Mouse (Mus musculus) activated CD4-positive, CD25-positive, alpha-beta regulatory T cell, adult 4 months (primary cell): ENCODE results near the gene Nr1h5. TPM values are rescaled to one million over a fixed set of nuclear protein-coding genes. Genes with fewer than 3 reads are reported as not detected.
A peak's percentile ranks its signal among the peaks of the same experiment; 100 is the strongest.

Experiments
- ATAC-seq: one replicate; pipeline ENCODE4 v1.8.0; 2017
- polyA plus RNA-seq, 2 experiments: library from polyadenylated mRNA; unstranded; fragments of 100-300 nt; shearing (Covaris generic); gene quantifications; one replicate each; pipeline ENCODE4 v1.2.1; 2017

Nr1h5 gene
- polyA plus RNA-seq = not detected

DNA sequence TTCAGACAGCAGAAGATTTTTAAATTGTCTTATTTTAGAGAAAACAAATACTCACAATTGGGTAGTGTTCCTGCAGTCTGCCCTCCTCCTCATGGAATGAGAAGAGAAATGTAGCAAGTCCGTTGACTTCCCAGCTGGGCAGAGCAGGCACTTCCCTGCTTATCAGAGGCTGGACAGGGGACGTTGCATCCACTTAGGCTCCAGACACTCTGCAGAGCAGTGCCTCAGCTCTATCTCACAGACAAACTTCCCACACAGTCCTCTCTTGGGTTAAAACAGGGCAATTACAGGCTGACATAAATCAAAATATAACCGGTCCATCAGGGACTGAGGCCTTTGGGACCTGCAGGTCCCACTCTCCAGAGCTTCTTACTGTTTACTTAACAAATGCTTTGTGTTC, at the start of gene Nr1h5:
Nr1h5 (minus strand) TSS at position 101 of the 400 bp plus-strand sequence.
- no peak for ATAC-seq

DNA sequence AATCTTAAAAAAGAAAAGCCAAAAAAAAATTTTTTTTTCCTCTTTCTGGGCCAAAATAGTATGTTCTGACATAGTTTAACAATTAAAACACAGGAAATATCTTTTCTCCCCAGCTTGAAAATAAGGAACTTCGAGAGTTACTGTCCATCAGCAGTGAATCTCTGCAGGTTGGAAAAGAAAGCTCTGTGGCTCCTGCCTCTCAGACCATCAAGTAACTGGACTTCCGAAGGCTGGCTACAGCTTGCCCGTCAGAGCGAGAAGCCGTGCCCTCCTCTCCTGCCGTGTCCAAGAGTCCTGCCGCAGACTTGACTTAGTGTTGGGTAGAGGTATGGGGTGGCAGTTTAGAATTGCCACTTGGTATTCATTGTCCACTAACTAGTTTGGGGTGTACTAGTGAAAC, 37.7 kb upstream of the Nr1h5 start:
- no peak for ATAC-seq

DNA sequence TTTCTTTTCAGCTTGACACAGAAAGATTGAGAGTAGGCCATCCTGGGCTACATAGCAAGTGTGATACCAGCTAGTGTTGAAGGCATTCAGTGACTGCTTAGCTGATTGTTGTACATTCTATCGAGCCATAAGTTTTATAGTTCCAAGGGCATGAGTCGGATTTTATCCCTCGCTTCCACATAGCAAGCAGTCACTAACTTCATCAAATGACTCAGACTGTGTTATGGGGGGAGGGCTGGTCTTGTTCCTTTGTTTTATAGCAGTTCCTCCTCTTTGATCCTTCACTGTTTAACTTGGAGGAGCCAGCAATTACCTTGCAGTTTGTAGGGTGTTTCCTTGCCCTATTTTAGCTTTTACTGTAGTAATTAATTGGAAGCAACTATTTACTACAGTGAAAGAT, 33.7 kb upstream of the Nr1h5 start:
- ATAC-seq = no peak

DNA sequence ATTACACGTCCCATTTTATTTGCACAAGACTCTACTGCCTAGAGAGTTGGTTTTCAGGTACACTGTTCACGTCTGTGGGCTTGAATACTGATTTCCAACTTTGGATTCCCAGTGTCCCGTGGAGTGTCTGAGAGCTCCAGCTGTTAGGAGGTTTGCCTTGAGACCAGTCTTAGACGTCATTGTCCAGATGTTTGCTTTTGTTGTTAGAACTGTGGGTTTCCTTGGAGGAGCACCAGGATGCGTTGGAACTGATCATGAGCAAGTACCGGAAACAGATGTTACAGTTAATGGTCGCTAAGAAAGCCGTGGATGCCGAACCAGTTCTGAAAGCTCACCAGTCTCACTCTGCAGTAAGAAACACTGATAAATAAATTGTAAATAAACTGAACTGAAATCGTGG, 33.1 kb upstream of the Nr1h5 start:
- no peak for ATAC-seq

DNA sequence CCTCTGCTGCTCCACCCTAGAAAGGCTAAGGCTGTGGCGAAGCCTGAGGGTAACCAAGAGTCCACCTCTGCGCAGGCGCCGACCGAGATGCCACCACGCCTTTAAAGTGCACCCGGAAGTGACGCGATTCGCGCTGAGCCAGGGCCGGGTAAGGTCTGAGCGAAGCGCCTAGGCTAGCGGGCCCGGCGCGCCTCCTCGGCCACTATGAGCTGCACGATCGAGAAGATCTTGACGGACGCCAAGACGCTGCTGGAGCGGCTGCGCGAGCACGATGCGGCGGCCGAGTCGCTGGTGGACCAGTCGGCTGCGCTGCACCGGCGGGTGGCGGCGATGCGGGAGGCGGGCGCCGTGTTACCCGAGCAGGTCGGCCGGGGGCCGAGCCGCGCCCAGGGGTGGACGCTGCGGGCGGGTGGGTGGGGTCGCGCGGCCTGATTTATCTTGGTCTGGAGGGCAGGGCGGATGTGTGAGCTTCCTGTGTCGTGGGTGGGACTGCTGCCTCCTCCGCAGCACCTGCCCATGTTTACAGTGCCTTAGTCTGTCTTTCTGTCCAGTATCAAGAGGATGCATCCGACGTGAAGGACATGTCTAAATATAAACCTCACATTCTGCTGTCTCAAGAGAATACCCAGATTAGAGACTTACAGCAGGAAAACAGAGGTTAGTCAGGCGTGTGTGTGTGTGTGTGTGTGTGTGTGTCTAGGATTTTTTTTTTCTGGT, 31.8 kb upstream of the Nr1h5 start, which contains the start of gene Sike1:
Sike1 (plus strand) TSS at position 104 of the 717 bp plus-strand sequence.
- ATAC-seq = peak; percentile 94

DNA sequence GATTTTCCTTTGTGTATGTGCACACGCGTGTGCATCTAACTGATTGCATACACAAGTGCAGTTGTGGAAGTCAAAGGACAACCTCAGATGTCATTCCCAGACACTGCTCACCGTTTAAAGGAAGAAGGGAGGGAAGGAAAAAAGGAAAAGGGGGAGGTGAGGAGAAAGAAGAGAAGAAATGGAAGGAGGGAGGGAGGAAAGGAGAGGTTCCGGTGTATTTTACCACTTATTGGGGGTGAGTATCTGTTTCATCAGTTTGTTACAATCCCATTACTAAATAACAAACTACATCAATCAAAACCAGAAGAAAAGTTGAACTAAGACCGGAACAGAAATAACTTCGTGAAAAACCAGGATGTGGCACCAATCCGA, 31.3 kb upstream of the Nr1h5 start:
- no peak for ATAC-seq

DNA sequence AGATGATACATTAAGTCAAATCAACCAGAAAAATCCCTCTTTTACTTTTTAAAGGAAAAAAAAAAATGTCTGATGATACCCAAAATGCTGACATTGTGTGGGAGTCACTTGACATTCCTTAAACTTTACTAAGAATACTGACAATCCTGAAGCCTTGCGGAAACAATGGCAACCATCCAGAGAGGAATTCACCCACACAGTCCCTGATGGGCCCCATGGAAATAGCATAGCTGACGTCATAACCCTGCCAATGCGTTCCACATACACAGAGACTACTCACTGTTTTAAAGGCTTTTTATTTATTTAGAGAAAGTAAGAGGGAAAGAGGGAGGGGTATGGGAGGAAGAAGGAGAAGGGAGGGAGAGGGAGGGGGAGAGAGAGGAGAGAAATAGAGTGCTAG, 29.0 kb upstream of the Nr1h5 start:
- ATAC-seq = no peak

DNA sequence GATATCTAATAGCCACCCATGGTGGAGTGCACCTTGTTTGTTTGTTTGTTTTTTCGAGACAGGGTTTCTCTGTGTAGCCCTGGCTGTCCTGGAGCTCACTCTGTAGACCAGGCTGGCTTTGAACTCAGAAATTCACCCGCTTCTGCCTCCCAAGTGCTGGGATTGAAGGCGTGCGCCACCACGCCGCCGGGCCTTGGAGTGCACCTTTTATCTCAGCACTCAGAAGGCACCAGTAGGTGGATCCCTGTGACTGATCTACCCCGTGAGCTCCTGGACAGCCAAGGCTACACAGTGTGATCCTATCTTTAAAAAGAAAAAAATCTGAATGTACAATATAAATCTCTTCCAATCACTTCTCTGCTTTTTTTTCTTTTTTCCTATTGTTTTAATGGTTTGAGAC, 27.1 kb upstream of the Nr1h5 start:
- no peak for ATAC-seq

DNA sequence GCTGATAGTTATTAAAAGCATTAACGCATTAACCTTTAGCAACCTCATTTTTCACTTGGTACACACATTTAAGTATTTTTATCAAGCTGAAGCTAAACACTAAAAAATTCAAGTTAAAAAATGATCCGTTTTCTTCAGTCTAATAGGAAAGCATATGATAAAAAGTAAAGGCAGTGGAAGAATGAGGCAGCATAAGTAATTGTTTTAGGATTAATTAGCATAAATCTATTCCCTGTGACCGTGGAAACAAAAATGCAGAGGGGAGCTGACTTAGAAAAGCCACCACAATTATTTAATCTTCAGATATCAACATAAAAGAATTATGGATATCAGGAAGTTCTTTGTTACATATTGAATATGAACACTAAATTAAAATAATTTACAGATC, 16.4 kb upstream of the Nr1h5 start:
- ATAC-seq = no peak

DNA sequence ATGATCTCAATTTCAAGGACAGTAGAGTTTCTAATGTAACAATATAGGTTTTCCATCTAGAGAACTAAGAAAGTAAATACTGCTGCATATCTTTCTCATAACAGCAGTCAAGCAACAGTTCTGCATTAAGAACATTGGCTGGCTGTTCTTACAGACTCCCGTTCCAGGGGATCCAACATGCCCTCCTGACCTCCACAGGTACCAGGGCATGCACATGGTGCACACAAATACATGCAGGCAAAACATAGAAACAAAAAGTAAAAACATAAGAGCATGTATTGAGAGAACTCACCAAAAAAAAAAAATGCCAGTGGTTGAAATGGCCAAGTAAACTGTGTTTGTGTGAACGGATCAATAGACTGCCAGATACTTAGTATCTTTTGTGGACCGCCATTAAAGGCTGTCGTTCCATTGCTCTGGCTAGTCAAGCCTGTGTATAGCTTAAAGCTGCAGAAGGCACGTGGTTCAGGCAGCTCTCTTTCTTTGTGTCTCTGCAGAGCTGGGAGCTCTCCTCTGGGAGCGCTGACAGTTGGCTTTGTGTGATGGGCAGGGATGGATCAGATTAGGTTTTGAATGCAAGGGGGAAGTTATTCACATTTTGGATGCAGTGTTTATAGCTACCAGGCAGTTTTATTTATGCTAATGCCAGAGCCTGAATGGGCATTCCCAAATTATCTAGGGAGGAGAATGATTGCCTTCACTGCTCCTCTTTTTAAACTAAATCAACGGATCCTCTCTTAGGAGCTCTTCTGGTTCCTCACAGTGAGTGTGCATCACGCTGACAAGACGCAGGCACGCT, 15.8 kb upstream of the Nr1h5 start:
- ATAC-seq = no peak

DNA sequence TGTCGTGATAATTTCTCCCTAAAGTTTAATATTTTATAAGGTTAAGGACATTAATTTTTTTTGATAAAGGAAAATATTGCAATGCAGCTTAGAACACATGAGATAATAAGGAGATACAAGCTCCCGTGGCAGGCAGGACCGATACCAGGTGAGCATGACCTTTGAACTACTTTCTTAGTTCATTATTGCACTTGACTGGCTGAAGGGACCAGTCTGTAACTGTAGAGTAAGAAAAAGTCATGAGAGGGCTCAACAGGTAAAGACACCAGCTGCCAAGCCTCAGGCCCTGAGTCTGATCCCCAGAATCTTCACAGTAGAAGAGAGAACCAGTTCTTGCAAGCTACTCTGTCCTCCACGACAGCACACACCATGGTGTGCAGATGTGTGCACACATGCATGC, 13.0 kb upstream of the Nr1h5 start:
- no peak for ATAC-seq

DNA sequence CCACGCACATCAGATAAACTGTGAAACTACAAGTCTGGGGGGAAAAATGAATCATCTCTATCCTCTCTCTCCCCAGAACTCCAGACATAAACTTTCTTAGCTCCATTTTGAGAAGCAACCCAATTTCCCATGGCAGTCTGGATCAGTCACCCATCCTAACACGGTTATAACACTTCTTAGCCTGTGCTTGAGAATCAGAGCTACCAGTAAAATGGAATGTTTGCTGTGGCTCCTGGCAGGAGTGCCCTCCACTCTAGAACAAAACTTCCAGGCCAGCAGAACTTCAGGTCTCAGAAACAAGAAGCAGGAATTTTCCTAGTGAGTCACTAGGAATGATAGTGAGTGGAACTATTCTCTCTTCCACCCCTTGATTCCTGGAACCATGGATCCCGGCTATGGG, 6.6 kb upstream of the Nr1h5 start:
- no peak for ATAC-seq

DNA sequence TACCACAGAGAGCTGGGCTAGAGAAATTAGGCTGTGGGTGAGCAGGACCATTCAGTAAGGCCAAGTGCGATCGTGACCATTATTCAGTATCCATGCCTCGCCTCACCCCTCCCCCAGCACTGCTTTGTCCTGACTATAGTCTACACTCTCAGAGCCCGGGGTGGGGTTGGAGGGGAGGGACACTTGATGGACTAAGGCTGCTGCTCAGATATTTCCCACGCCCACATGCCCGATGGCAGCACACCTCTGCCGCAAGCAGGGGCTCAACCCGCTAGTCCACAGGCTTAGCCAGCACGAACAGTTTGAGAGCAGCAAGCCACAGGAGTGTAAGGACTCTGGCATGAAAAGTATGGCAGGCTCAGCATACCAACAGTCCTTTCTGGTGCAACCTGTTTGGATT, 6.1 kb upstream of the Nr1h5 start:
- no peak for ATAC-seq

DNA sequence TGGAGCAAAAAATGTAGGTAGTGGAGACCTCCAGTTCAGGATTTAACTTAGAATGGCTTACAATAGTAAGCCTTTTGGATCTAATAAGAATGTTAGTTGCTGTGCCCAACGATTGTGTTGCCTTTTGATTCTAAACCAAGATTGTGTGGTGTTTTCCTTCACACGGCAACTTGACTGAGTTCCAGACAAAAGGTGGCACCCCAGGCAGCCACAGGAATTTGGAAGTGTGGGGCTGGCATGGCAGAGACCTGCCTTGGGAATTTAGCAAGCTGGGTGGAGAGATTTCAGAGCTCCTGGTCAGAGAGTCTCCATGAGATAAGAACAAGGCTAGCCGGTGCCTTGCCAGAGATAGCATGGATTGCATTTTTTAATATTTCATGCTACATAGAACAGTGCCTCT, 8.3 kb downstream of the Nr1h5 start:
- no peak for ATAC-seq

DNA sequence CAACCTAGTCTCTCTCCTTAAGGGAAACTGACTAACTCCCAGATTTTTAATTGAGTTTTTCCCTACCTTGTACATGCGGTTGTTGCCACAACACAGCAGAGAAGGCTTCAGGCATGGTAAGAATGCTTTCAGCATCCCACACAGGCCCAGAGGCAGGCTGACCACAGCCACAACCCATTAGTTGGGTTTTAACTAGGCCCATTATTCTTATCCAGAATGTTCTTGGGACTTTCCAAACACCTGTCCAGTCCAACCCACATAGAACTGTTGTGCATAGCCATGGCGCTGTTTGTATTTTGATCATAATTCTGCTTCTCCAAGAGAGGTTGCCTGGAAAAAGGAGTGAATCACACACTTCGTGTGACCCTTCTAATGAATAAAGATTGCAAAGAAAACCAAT, 8.8 kb downstream of the Nr1h5 start:
- no peak for ATAC-seq

DNA sequence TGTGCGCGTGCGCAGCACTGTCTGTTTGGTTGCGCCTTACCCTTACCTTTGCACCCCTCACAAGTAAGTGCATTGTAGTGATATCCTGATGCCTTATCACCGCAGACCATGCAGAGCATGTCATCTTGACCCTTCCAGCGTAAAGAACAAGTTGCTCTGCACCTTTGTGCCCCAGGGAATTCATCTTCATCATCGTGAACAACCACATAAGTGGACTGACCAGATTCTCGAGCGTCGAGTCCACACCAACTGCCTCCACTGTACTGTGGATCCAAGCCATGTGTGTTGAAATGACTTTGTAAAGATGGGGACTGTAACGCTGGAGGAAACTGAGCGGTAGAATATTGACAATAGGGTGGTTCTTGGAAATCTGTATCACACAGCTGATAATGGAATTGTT, 9.5 kb downstream of the Nr1h5 start:
- ATAC-seq = no peak

DNA sequence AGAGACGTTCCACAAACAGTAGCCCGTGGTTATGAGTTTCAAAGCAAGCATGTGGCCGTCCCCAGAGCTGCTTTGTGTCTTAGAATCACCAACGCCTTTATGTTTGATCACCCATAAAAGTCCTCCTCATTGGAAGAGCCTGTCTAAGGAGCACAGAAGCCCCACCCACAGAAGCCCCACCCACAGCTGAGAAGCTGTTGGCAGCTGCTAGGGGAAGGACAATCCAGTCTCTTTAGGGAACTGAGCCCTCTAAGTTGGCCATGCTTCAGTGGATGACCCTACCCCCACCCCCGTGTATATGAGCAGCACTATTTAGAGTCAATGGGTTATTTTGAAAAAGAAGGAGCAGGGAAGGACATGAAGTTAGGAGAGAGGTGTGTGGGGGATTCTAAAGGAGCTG, 17.1 kb downstream of the Nr1h5 start:
- ATAC-seq = no peak

DNA sequence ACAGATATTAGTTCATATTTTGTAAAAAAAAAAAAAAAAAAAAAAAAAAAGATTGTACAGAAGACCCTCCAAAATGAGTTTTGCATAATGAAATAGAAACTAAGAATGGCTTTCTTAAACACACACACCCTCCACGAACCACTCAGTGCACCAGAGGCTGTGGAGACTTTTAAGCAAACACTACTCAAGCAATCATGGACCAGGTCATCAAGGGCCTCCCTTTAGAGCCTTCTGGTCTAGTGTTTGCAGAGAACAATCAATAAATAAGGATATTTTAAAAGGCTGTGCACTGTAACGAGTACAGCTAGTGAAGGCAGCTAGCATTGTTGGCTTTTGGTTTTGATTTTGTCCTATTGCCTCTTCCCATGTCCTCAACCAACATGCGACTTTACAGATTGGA, 17.6 kb downstream of the Nr1h5 start:
- ATAC-seq = no peak

DNA sequence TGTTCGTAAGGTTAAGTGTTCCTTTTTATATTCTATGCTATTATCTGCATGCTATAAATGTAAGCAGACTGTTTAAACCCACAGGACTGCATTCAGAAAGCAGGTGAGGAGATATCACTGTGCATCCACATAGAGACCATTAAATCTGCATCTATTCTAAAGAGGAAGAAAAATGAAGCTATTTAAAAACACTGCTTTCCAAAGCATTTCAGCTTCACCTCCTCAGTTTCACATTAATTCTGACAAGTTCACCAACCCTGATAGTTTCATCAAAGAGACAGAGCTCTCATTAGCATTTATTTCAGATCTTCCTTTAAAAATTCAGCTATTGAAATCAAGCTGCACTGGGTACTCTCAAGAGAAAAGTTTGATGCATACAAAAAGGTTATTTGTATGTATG, 25.8 kb downstream of the Nr1h5 start:
- ATAC-seq = no peak

DNA sequence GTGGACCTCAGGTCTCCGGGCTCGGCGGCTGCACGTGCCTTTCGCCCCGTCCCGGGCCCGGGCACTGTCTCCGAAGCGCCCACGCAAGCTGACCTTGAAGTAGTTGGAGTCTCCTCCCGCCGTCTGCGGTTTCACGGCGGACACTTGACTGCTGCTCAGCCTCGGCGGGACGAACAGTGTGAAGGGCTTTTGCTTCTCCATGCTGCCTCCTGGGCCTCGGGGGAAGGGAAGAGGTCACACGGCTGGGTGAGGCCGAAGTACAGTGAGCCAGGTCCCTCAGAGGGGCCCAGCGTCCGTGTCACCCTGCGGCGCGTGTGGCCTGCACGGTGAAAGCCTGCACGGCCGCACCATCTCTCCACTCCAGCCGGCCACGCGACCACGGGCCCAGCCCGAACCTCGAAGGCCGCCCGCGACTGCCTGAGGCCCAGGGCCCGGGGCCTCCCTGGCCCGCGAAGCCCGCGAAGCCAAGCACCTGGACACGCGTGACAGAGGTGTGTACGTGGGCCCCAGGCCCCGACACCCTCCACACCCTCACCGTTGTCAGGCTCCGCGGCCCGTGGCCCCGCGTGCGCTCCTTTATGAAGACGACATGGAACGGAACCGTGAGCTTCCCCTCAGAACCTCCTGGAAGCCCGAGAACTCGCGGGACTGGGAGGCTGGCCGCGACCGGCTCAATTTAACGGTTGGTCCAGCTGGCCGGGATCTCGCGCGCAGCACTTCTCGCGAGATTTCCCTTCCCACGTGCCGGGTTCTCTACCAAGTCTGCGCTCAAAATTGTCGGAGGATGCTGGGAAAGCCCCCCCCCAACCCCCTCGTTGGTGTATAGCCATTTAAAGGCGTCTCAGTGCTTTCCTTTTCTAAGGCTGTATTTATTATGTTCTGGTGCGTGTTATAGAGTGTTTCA, 28.2 kb downstream of the Nr1h5 start, which contains the start of gene Sycp1:
Sycp1 (minus strand) TSS at position 650 of the 904 bp plus-strand sequence.
- no peak for ATAC-seq

DNA sequence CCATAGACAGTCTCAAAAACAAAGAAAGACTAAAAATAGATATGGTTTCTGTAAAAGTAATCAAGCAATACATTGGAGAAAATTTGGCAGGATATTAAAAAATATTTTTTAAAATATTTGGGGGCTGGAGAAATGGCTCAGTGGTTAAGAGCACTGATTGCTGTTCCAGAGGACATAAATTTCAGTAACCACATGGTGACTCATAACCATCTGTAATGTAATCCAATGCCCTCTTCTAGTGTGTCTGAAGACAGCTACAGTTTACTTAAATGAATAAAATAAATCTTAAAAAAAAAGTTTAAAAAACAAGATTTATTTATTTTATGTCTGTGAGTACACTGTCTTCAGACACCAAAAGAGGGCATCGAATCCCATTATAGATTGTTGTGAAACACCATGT, 64.8 kb downstream of the Nr1h5 start:
- ATAC-seq = no peak
